10 mouse cellular contexts compared by ENCODE assay signal in genomic region chr4:42902174-42902573, GRCm38 (mm10). TPM values are rescaled to one million over a fixed set of nuclear protein-coding genes. Genes with fewer than 3 reads are reported as not detected.
A peak's percentile ranks its signal among the peaks of the same experiment; 100 is the strongest.
DNase-seq lines count a peak whose midpoint lies in the region; ATAC-seq and TF ChIP-seq lines count a peak whose summit lies in the region.
"Had no signal": no experiment of that assay in that cellular context is flagged by ENCODE, and none has a peak within 500 bp of the region (broad histone marks: within the 10 kb centered on the region; RNA-seq: fewer than 3 reads in every experiment).

No protein-coding gene starts in this region.

- TF ChIP-seq CTCF in layer of hippocampus, adult 2 months (conservative IDR thresholded peaks at IDR 0.05) = peak; percentile 63

- H3K27ac ChIP-seq in layer of hippocampus, adult 2 months = no peak overlapping the region
- H3K27ac ChIP-seq: heart, embryonic 13.5 days had no signal

- H3K4me3 ChIP-seq in layer of hippocampus, adult 2 months = no peak overlapping the region
- H3K4me3 ChIP-seq: heart, embryonic 13.5 days; megakaryocyte, embryonic 14.5 days had no signal

- peak; percentile 34 for DNase-seq in adrenal gland, postnatal 10 days
- no peak for DNase-seq in adrenal gland, adult (ENCODE audit: inconsistent age in 2 of 2, low spot score in 1 of 2)
- DNase-seq in layer of hippocampus, adult 2 months (ENCODE audit: low spot score in 2 of 2) = no peak
- DNase-seq in layer of hippocampus, adult 8-10 months (ENCODE audit: low spot score in 2 of 2) = no peak
- no peak for DNase-seq in T-cell, adult 2 months (ENCODE audit: low spot score)
- DNase-seq in right cerebral cortex, postnatal 36 days (ENCODE audit: low spot score in 2 of 2) = no peak

- peak; percentile 69 for ATAC-seq in common myeloid progenitor, adult 5-6 weeks (replicated peaks; ENCODE audit: low read depth, poor library complexity, severe bottlenecking)
- ATAC-seq in megakaryocyte-erythroid progenitor cell, adult 5-6 weeks (replicated peaks; ENCODE audit: low FRiP score, low TSS enrichment, poor library complexity, severe bottlenecking) = peak; percentile 77

RNA-seq across cellular contexts. Expression of gene Phf24, which starts 14.3 kb away (rescaled TPM):
- 1 to 10 TPM; 2.4 to 6.3 TPM for total RNA-seq in adrenal gland, postnatal 10 days (2021)
- 100 to 1,000 TPM; 154 to 155 TPM for total RNA-seq in layer of hippocampus, adult 2 months (2021)
- total RNA-seq in layer of hippocampus, adult 8-10 months (2022) = 100 to 1,000 TPM; 148 to 179 (median 158) TPM
- 0.05 and 0.27 TPM in 2 replicates for total RNA-seq in common myeloid progenitor, adult 5-6 weeks (2017)
- not detected in 2 replicates for total RNA-seq in megakaryocyte-erythroid progenitor cell, adult 5-6 weeks (2014; fragmentation: Nextera tagmentation)
- total RNA-seq in megakaryocyte-erythroid progenitor cell, adult 5-6 weeks (2017) = 0.08 TPM in 1 of 2 replicates, not detected in the other

RNA-seq across cellular contexts. Expression of gene Fam205c, which starts 28.1 kb away (rescaled TPM):
- not detected for total RNA-seq in adrenal gland, postnatal 10 days (2021)
- total RNA-seq in layer of hippocampus, adult 2 months (2021) = under 1 TPM; 0.42 to 0.51 TPM
- total RNA-seq in layer of hippocampus, adult 8-10 months (2022) = under 1 TPM in 2 of 4 experiments, not detected in 2; 0.50 to 0.52 TPM
- not detected in 2 replicates for total RNA-seq in common myeloid progenitor, adult 5-6 weeks (2017)
- total RNA-seq in megakaryocyte-erythroid progenitor cell, adult 5-6 weeks (2014; fragmentation: Nextera tagmentation) = not detected in 2 replicates
- not detected in 2 replicates for total RNA-seq in megakaryocyte-erythroid progenitor cell, adult 5-6 weeks (2017)

RNA-seq across cellular contexts. Expression of gene Gm12394, which starts 45.6 kb away (rescaled TPM):
- not detected for total RNA-seq in adrenal gland, postnatal 10 days (2021)
- 1 to 10 TPM in 1 of 2 experiments, under 1 TPM in 1; 0.90 to 1.0 TPM for total RNA-seq in layer of hippocampus, adult 2 months (2021)
- 1 to 10 TPM in 2 of 4 experiments, under 1 TPM in 2; 0.91 to 1.2 (median 1.1) TPM for total RNA-seq in layer of hippocampus, adult 8-10 months (2022)
- total RNA-seq in common myeloid progenitor, adult 5-6 weeks (2017) = not detected in 2 replicates
- total RNA-seq in megakaryocyte-erythroid progenitor cell, adult 5-6 weeks (2014; fragmentation: Nextera tagmentation) = not detected in 2 replicates
- not detected in 2 replicates for total RNA-seq in megakaryocyte-erythroid progenitor cell, adult 5-6 weeks (2017)

RNA-seq across cellular contexts. Expression of gene Dnajb5, which starts 47.4 kb away (rescaled TPM):
- total RNA-seq in adrenal gland, postnatal 10 days (2021) = 10 to 100 TPM; 19.4 to 20.4 TPM
- total RNA-seq in layer of hippocampus, adult 2 months (2021) = 100 to 1,000 TPM; 187 to 211 TPM
- 100 to 1,000 TPM; 162 to 202 (median 187) TPM for total RNA-seq in layer of hippocampus, adult 8-10 months (2022)
- total RNA-seq in common myeloid progenitor, adult 5-6 weeks (2017) = 1.2 and 1.4 TPM in 2 replicates
- total RNA-seq in megakaryocyte-erythroid progenitor cell, adult 5-6 weeks (2014; fragmentation: Nextera tagmentation) = 0.87 and 2.2 TPM in 2 replicates
- 0.09 TPM in 1 of 2 replicates, not detected in the other for total RNA-seq in megakaryocyte-erythroid progenitor cell, adult 5-6 weeks (2017)

RNA-seq across cellular contexts. Expression of gene Fam205a1, which starts 48.5 kb away (rescaled TPM):
- not detected for total RNA-seq in adrenal gland, postnatal 10 days (2021)
- total RNA-seq in layer of hippocampus, adult 2 months (2021) = not detected
- total RNA-seq in layer of hippocampus, adult 8-10 months (2022) = not detected
- not detected in 2 replicates for total RNA-seq in common myeloid progenitor, adult 5-6 weeks (2017)
- 0.94 TPM in 1 of 2 replicates, not detected in the other for total RNA-seq in megakaryocyte-erythroid progenitor cell, adult 5-6 weeks (2014; fragmentation: Nextera tagmentation)
- total RNA-seq in megakaryocyte-erythroid progenitor cell, adult 5-6 weeks (2017) = not detected in 2 replicates

Comparison
In these comparisons a context has a peak if more than half of its experiments do, and no peak if none do; other contexts are left out.
1. RNA of gene Phf24, which starts 14.3 kb away (total RNA-seq): 148 to 179 TPM in layer of hippocampus, adult 8-10 months and 154 to 155 TPM in layer of hippocampus, adult 2 months; 2.4 to 6.3 TPM in adrenal gland, postnatal 10 days, 0.05 to 0.27 TPM in common myeloid progenitor, adult 5-6 weeks and 0.08 TPM in megakaryocyte-erythroid progenitor cell, adult 5-6 weeks; every median in the first group is over 10 times any median in the second.